Mouse (Mus musculus) midbrain, embryonic 13.5 days (tissue): ENCODE measurements at regions not wholly inside any gene's neighbourhood (a gene's known extent, or its start where the extent isn't known, plus 50 kb on each side); places are given as distances from the start of the nearest gene placed in this dataset.
A peak's percentile ranks its signal among the peaks of the same experiment; 100 is the strongest.

ENCODE experiments used
- ATAC-seq: fragments of 200-750 bp; cut with Nextera tagmentation; 2 replicates; pipeline ENCODE4 v1.8.0; 2017; ENCODE audit warnings: mild to moderate bottlenecking, moderate TSS enrichment, moderate library complexity
- H3K27ac ChIP-seq: fragments of 300-500 bp; sonication (generic); 2 replicates; pipeline ENCODE4 v1.5.1; 2015; ENCODE audit warnings: inconsistent platforms, mild to moderate bottlenecking, moderate library complexity
- H3K27me3 ChIP-seq: fragments of 300-500 bp; sonication (generic); 2 replicates; pipeline ENCODE4 v1.6.1; 2015; ENCODE audit warnings: mild to moderate bottlenecking, inconsistent platforms
- H3K36me3 ChIP-seq: fragments of 300-500 bp; sonication (generic); 2 replicates; pipeline ENCODE4 v1.6.1; 2015; ENCODE audit warnings: mild to moderate bottlenecking, inconsistent platforms
- H3K4me1 ChIP-seq: fragments of 300-500 bp; sonication (generic); replicated peaks from 2 replicates; pipeline ENCODE4 v1.6.1; 2015; ENCODE audit warnings: inconsistent platforms
- H3K4me2 ChIP-seq: fragments of 300-500 bp; sonication (generic); replicated peaks from 2 replicates; pipeline ENCODE4 v1.6.1; 2015; ENCODE audit warnings: moderate library complexity, mild to moderate bottlenecking, inconsistent platforms
- H3K4me3 ChIP-seq: fragments of 300-500 bp; sonication (generic); replicated peaks from 2 replicates; pipeline ENCODE4 v1.5.1; 2015; ENCODE audit warnings: mild to moderate bottlenecking, inconsistent platforms
- H3K9ac ChIP-seq: fragments of 300-500 bp; sonication (generic); replicated peaks from 2 replicates; pipeline ENCODE4 v1.6.1; 2015; ENCODE audit warnings: mild to moderate bottlenecking, inconsistent platforms
- H3K9me3 ChIP-seq: fragments of 300-500 bp; sonication (generic); 2 replicates; pipeline ENCODE4 v1.6.1; 2016; ENCODE audit warnings: mild to moderate bottlenecking, inconsistent platforms
- WGBS: fragments of 180-500 bp; shearing (Covaris S2); methylation state at CpG from one replicate; pipeline ENCODE4 v1.1.7; 2015; 5-methylcytosine and 5-hydroxymethylcytosine counted together

GRCm38 (mm10) chr10:40998330-40998729, 73.8 kb downstream of the Gpr6 start:
- peak; percentile 93 for ATAC-seq
- peak overlapping the region; percentile 78 for H3K27ac ChIP-seq
- no peak overlapping the region for H3K4me3 ChIP-seq
- H3K9me3 ChIP-seq, result no peaks in the 10 kb centered on the region
- peak overlapping the region; percentile 5; the same call in 1 of the 2 replicates for H3K4me2 ChIP-seq
- WGBS, result 26% methylated on average over 7 of the region's 7 CpGs
- H3K4me1 ChIP-seq, result peaks cover 18% of the 10 kb centered on the region
- no peaks in the 10 kb centered on the region for H3K27me3 ChIP-seq
- H3K36me3 ChIP-seq, result no peaks in the 10 kb centered on the region
- no peak overlapping the region for H3K9ac ChIP-seq

- WGBS, result 65% methylated on average over 5 of the region's 5 CpGs
- H3K27ac ChIP-seq, result peak overlapping the region; percentile 78; the same call in 1 of the 2 replicates
Measured at GRCm38 (mm10) chr10:40997606-40998005, 74.5 kb downstream of the Gpr6 start.

More at GRCm38 (mm10) chr10:40997606-40998005, 74.5 kb downstream of the Gpr6 start:
- Histone ChIP-seq H3K9ac (no peak overlapping the region), H3K4me1 (peaks cover 18% of the 10 kb centered on the region), H3K9me3 (no peaks in the 10 kb centered on the region), H3K27me3 (no peaks in the 10 kb centered on the region), H3K4me2 (no peak overlapping the region), H3K36me3 (no peaks in the 10 kb centered on the region), H3K4me3 (no peak overlapping the region)
- ATAC-seq, result no peak
